Mouse (Mus musculus) midbrain, postnatal 0 days (tissue): ENCODE measurements at regions not wholly inside any gene's neighbourhood (a gene's known extent, or its start where the extent isn't known, plus 50 kb on each side); places are given as distances from the start of the nearest gene placed in this dataset.

Experiments
- ATAC-seq: fragments of 200-750 bp; cut with Nextera tagmentation; 2 replicates; pipeline ENCODE4 v1.8.0; 2017; ENCODE audit warnings: moderate number of reproducible peaks, mild to moderate bottlenecking, moderate TSS enrichment, moderate library complexity; ENCODE audit not compliant: low FRiP score
- DNase-seq: peaks from one replicate; pipeline ENCODE4 v3.0.0-alpha.2; 2015; ENCODE audit warnings: low spot score
- H3K27ac ChIP-seq: fragments of 300-500 bp; sonication (generic); 2 replicates; pipeline ENCODE4 v1.5.1; 2014; ENCODE audit warnings: low read depth, mild to moderate bottlenecking, low read length, mixed read lengths
- H3K27me3 ChIP-seq: fragments of 300-500 bp; sonication (generic); 2 replicates; pipeline ENCODE4 v1.6.1; 2014; ENCODE audit warnings: low read length, control low read depth, mixed read lengths; ENCODE audit not compliant: insufficient read depth
- H3K36me3 ChIP-seq: fragments of 300-500 bp; sonication (generic); 2 replicates; pipeline ENCODE4 v1.6.1; 2014; ENCODE audit warnings: low read length, control low read depth, mixed read lengths; ENCODE audit not compliant: insufficient read depth
- H3K4me1 ChIP-seq: fragments of 300-500 bp; sonication (generic); 2 replicates; pipeline ENCODE4 v1.6.1; 2014; ENCODE audit warnings: mild to moderate bottlenecking, control low read depth, antibody characterized with exemption, low read length, mixed read lengths; ENCODE audit not compliant: insufficient read depth
- H3K4me2 ChIP-seq: fragments of 300-500 bp; sonication (generic); 2 replicates; pipeline ENCODE4 v1.6.1; 2014; ENCODE audit warnings: low read depth, mild to moderate bottlenecking, low read length, mixed read lengths; ENCODE audit not compliant: poor library complexity, severe bottlenecking
- H3K4me3 ChIP-seq: fragments of 300-500 bp; sonication (generic); 2 replicates; pipeline ENCODE4 v1.5.1; 2014; ENCODE audit warnings: low read depth, mild to moderate bottlenecking, low read length, moderate library complexity
- H3K9ac ChIP-seq: fragments of 300-500 bp; sonication (generic); replicated peaks from 2 replicates; pipeline ENCODE4 v1.6.1; 2014; ENCODE audit warnings: mild to moderate bottlenecking, low read length, moderate library complexity, mixed read lengths; ENCODE audit not compliant: poor library complexity, severe bottlenecking
- H3K9me3 ChIP-seq: fragments of 300-500 bp; sonication (generic); 2 replicates; pipeline ENCODE4 v1.6.1; 2016; ENCODE audit warnings: low read length, control low read depth
- CTCF ChIP-seq: IDR thresholded peaks from 2 replicates; pipeline ENCODE4 v1.5.1; 2016; ENCODE audit warnings: antibody characterized with exemption, mild to moderate bottlenecking
- WGBS: fragments of 180-500 bp; shearing (Covaris S2); extraction: QIAGEN DNeasy Blood & Tissue Kit; methylation state at CpG from one replicate; pipeline ENCODE4 v1.1.7; 2014; 5-methylcytosine and 5-hydroxymethylcytosine counted together

DNA sequence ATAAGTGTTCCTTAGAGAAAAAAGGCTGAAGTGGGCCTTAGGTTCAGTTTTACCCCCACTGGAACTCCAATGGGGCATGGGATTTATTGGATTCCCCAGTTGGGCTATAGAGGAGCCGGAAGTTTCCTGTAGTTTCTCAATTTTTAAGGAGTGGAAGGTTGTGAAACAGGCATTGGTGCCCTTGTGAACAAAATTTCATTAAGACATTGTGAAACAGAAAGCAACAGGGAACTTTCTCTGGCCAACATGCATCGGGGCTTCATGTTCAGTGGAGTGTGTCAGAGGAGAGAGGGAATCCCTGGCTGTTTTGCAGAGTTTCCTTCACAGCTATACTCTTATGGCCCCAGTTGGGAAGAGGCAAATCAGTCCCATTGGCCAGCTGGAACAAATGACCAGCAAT lies 441.6 kb upstream of the A1bg start:
- Histone ChIP-seq H3K9me3 (no peaks in the 10 kb centered on the region), H3K4me1 (no peaks in the 10 kb centered on the region), H3K9ac (no peak overlapping the region), H3K4me2 (no peak overlapping the region), H3K27me3 (no peaks in the 10 kb centered on the region), H3K4me3 (no peak overlapping the region), H3K27ac (no peak overlapping the region), H3K36me3 (no peaks in the 10 kb centered on the region)
- no peak for DNase-seq
- WGBS, result 64% methylated on average over 2 of the region's 2 CpGs
- ATAC-seq, result no peak
- no peak for TF ChIP-seq CTCF

GRCm38 (mm10) chr15:61361254-61361653 lies 438.4 kb upstream of the A1bg start:
- no peaks in the 10 kb centered on the region for H3K36me3 ChIP-seq
- no peak overlapping the region for H3K9ac ChIP-seq
- no peaks in the 10 kb centered on the region for H3K4me1 ChIP-seq
- DNase-seq (no peak), ATAC-seq (no peak)
- no peak overlapping the region for H3K4me2 ChIP-seq
- no peak for TF ChIP-seq CTCF
- whole genome bisulfite sequencing, result 82% methylated on average over 3 of the region's 3 CpGs
- no peaks in the 10 kb centered on the region for H3K9me3 ChIP-seq
- H3K27ac ChIP-seq, result no peak overlapping the region
- no peaks in the 10 kb centered on the region for H3K27me3 ChIP-seq
- H3K4me3 ChIP-seq, result no peak overlapping the region

- H3K27ac ChIP-seq, result no peak overlapping the region
- H3K4me3 ChIP-seq, result no peak overlapping the region
- H3K36me3 ChIP-seq, result no peaks in the 10 kb centered on the region
- no peak overlapping the region for H3K9ac ChIP-seq
- no peak for ATAC-seq
- H3K4me2 ChIP-seq, result no peak overlapping the region
- no peaks in the 10 kb centered on the region for H3K4me1 ChIP-seq
- H3K9me3 ChIP-seq, result no peaks in the 10 kb centered on the region
- DNase-seq, result no peak
- H3K27me3 ChIP-seq, result no peaks in the 10 kb centered on the region
- TF ChIP-seq CTCF, result no peak
These were observed 432.5 kb upstream of the A1bg start for GRCm38 (mm10) chr15:61355344-61355743.

GRCm38 (mm10) chr15:61351729-61352342 lies 429.0 kb upstream of the A1bg start:
- no peaks in the 10 kb centered on the region for H3K9me3 ChIP-seq
- no peak overlapping the region for H3K4me3 ChIP-seq
- ATAC-seq (no peak), DNase-seq (no peak)
- no peak overlapping the region for H3K9ac ChIP-seq
- TF ChIP-seq CTCF, result no peak
- WGBS, result 79% methylated on average over 5 of the region's 5 CpGs
- H3K4me2 ChIP-seq, result no peak overlapping the region
- no peaks in the 10 kb centered on the region for H3K4me1 ChIP-seq
- H3K27me3 ChIP-seq, result no peaks in the 10 kb centered on the region
- H3K36me3 ChIP-seq, result no peaks in the 10 kb centered on the region
- H3K27ac ChIP-seq, result no peak overlapping the region

GRCm38 (mm10) chr15:61345101-61345500 lies 422.3 kb upstream of the A1bg start:
- no peak overlapping the region for H3K9ac ChIP-seq
- ATAC-seq, result no peak
- no peak overlapping the region for H3K27ac ChIP-seq
- H3K4me3 ChIP-seq, result no peak overlapping the region
- H3K36me3 ChIP-seq, result no peaks in the 10 kb centered on the region
- H3K4me1 ChIP-seq, result no peaks in the 10 kb centered on the region
- 55% methylated on average over 4 of the region's 4 CpGs for WGBS
- DNase-seq, result no peak
- no peaks in the 10 kb centered on the region for H3K27me3 ChIP-seq
- TF ChIP-seq CTCF, result no peak
- no peaks in the 10 kb centered on the region for H3K9me3 ChIP-seq
- H3K4me2 ChIP-seq, result no peak overlapping the region

- H3K4me1 ChIP-seq, result no peaks in the 10 kb centered on the region
- H3K4me2 ChIP-seq, result no peak overlapping the region
- H3K4me3 ChIP-seq, result no peak overlapping the region
- H3K36me3 ChIP-seq, result no peaks in the 10 kb centered on the region
- DNase-seq, result no peak
- ATAC-seq, result no peak
- no peak overlapping the region for H3K27ac ChIP-seq
- H3K27me3 ChIP-seq, result no peaks in the 10 kb centered on the region
- no peak overlapping the region for H3K9ac ChIP-seq
- no peaks in the 10 kb centered on the region for H3K9me3 ChIP-seq
- WGBS, result 92% methylated on average over 1 of the region's 1 CpGs
- TF ChIP-seq CTCF, result no peak
These were observed 419.8 kb upstream of the A1bg start for GRCm38 (mm10) chr15:61342618-61343017.
